Mouse (Mus musculus): ENCODE measurements around the gene Kif1a. TPM values are rescaled to one million over a fixed set of nuclear protein-coding genes. Genes with fewer than 3 reads are reported as not detected.
"Not testable (repeated sequence)": the region's sequence is repeated elsewhere in the genome, so short reads cannot be mapped to it uniquely, and the experiment has no call there.

Gene Kif1a
- total and polyA plus RNA-seq, 2 experiments from 2014 or later, result 7.2 to 15.6 TPM

DNA sequence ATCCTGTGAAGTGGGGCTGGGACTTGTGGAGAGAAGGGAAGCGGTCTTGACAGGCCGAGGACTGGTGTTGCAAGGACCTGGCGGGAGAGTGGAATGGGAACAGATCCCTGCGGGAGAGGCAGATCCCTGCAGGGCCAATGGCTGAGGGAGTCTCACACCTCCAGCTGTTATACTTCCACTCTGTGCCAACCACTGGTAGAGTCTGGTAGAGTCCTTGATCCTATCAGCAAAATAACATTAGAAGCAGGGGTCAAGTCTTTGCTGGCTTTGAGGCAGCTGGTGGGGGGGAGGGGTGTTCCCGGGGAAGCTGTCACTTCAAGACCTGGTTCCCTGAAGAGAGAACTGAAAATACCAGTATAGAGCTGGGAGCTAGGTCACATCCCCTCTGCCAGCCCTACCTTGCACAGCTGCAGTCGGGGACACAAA is 125.6 kb downstream of the Kif1a start:
- 0 out of 2 replicates have a peak, but pooled peaks cover 3% of the 10 kb centered on the region for H3K27me3 ChIP-seq (ENCODE audit: control insufficient read depth, insufficient read depth, low read length)
- peaks cover 27% of the 10 kb centered on the region for H3K4me1 ChIP-seq (ENCODE audit: control insufficient read depth, insufficient read depth)
- H3K4me2 ChIP-seq (ENCODE audit: low read depth, low read length), result no peak overlapping the region
- H3K36me3 ChIP-seq (replicated peaks; ENCODE audit: control insufficient read depth, insufficient read depth, low read length), result no peaks in the 10 kb centered on the region
- 25% methylated on average over 6 of the region's 6 CpGs for WGBS
- no peak overlapping the region for H3K9ac ChIP-seq (replicated peaks; ENCODE audit: low read depth, low read length)
- ATAC-seq (ENCODE audit: insufficient read depth, low read depth), result peak; percentile 32; the same call in 1 of the 2 replicates
- no peaks in the 10 kb centered on the region for H3K9me3 ChIP-seq (replicated peaks; ENCODE audit: control insufficient read depth, low read length)
- no peak overlapping the region for H3K4me3 ChIP-seq (ENCODE audit: low read depth, low read length)
- peak; percentile 49 for DNase-seq (ENCODE audit: low spot score)
- H3K27ac ChIP-seq (ENCODE audit: low read depth), result no peak overlapping the region
- TF ChIP-seq EP300 (IDR thresholded peaks at IDR 0.05; ENCODE audit: low read depth), result no peak
- TF ChIP-seq CTCF (IDR thresholded peaks at IDR 0.05; ENCODE audit: low read depth), result no peak

DNA sequence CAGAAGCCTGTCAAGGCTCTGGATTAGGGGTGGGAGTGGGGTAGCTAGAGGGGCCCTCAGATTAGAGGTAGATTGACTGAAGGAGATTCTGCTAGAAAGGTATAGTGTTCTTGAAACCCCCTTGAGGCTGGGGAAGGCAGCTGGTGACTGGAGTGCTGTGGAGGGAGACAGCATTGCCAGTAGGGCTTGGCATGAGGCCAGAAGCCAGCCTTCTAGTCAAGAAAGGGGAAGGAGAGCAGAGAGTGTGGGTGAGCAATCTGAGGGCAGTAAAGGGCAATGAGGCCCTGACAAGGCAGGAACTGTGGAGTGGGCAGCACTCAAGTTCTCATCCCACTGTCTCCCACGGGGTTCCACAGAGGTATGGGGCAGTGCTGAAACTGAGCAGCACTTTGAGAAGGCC is 128.9 kb downstream of the Kif1a start:
- Histone ChIP-seq H3K4me3 (ENCODE audit: low read depth, low read length) (no peak overlapping the region), H3K9ac (replicated peaks; ENCODE audit: low read depth, low read length) (no peak overlapping the region), H3K4me1 (ENCODE audit: control insufficient read depth, insufficient read depth) (peaks cover 18% of the 10 kb centered on the region), H3K4me2 (ENCODE audit: low read depth, low read length) (no peak overlapping the region), H3K9me3 (replicated peaks; ENCODE audit: control insufficient read depth, low read length) (no peaks in the 10 kb centered on the region), H3K27me3 (ENCODE audit: control insufficient read depth, insufficient read depth, low read length) (no peaks in the 10 kb centered on the region), H3K27ac (ENCODE audit: low read depth) (peak overlapping the region; percentile 8; the same call in 1 of the 2 replicates), H3K36me3 (replicated peaks; ENCODE audit: control insufficient read depth, insufficient read depth, low read length) (no peaks in the 10 kb centered on the region)
- DNase-seq (ENCODE audit: low spot score) (peak; percentile 58), ATAC-seq (ENCODE audit: insufficient read depth, low read depth) (peak; percentile 66)
- TF ChIP-seq EP300 (IDR thresholded peaks at IDR 0.05; ENCODE audit: low read depth) (no peak), CTCF (IDR thresholded peaks at IDR 0.05; ENCODE audit: low read depth) (no peak)
- 0% methylated on average over 1 of the region's 1 CpGs for WGBS

DNA sequence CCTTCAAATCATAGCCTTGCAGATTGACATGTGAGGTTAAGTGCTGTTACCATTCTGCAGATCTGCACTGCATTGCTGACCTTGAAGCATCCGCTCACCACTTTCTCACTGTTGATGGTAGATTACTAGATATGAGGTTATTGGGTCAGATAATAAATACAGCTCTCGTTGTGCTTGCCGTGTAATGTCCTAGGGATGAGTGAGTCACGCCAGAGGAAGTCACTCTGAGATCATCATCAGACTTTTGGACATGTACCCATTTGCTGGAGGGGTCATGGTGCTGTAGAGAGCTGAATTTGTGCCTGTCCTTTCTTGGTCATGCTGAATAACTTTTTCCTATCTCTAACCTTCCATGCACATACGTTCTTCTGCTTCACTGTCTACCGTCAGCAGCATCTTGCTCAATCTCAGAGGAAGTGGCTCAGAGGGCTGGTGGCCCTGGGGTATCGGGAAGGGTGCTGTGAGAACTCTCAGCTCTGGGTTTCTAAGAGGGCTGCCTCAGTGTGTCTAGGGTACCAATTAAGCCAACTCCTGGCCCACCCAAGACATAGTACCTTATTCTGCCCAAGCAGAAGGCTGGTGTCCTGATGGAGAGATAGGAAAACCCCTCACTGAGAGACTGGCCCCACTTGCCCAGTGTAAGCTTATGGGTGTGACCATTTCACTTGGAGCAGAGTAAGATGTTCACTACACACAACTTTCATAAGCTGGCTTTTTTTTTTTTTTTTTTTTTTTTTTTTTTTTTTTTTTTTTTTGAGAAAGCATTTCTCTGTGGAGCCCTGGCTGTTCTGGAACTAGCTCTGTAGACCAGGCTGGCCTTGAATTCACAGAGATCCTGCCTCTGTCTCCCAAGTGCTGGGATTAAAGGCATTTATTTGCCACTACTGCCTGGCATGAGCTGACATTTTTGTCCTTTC is 129.6 kb downstream of the Kif1a start:
- Histone ChIP-seq H3K4me2 (ENCODE audit: low read depth, low read length) (no peak overlapping the region), H3K9me3 (replicated peaks; ENCODE audit: control insufficient read depth, low read length) (no peaks in the 10 kb centered on the region), H3K4me3 (ENCODE audit: low read depth, low read length) (no peak overlapping the region), H3K36me3 (replicated peaks; ENCODE audit: control insufficient read depth, insufficient read depth, low read length) (no peaks in the 10 kb centered on the region), H3K4me1 (ENCODE audit: control insufficient read depth, insufficient read depth) (peaks cover 18% of the 10 kb centered on the region), H3K27me3 (ENCODE audit: control insufficient read depth, insufficient read depth, low read length) (no peaks in the 10 kb centered on the region), H3K27ac (ENCODE audit: low read depth) (peak overlapping the region; percentile 8; the same call in 1 of the 2 replicates), H3K9ac (replicated peaks; ENCODE audit: low read depth, low read length) (no peak overlapping the region)
- TF ChIP-seq EP300 (IDR thresholded peaks at IDR 0.05; ENCODE audit: low read depth) (no peak), CTCF (IDR thresholded peaks at IDR 0.05; ENCODE audit: low read depth) (no peak)
- no peak for DNase-seq (ENCODE audit: low spot score)
- no peak for ATAC-seq (ENCODE audit: insufficient read depth, low read depth)
- 70% methylated on average over 7 of the region's 7 CpGs for WGBS

DNA sequence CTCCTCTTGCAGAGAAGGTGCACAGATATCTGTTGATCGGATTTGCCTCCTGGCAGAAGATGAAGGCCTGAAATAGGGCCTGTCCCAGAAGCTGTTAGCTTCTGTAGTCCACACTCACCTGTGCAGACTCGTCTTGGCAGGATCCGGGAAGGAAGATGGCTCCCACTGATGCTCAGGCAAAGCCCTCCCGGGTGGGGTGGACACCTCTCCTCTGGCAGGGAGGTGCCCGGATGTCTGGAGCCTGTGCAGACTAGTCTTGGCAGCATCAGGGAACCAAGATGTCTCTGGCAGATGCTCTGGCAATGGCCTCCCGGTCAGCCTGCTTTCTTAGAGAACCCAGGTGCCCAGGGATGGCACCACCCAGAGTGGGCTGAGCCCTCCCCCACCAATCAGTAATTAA is 131.0 kb downstream of the Kif1a start:
- 84% methylated on average over 6 of the region's 6 CpGs for WGBS
- not testable (repeated sequence) for H3K36me3 ChIP-seq (replicated peaks; ENCODE audit: control insufficient read depth, insufficient read depth, low read length); H3K9ac ChIP-seq (replicated peaks; ENCODE audit: low read depth, low read length); H3K4me2 ChIP-seq (ENCODE audit: low read depth, low read length); H3K27me3 ChIP-seq (ENCODE audit: control insufficient read depth, insufficient read depth, low read length); H3K27ac ChIP-seq (ENCODE audit: low read depth); ATAC-seq (ENCODE audit: insufficient read depth, low read depth); H3K4me3 ChIP-seq (ENCODE audit: low read depth, low read length); DNase-seq (ENCODE audit: low spot score); H3K9me3 ChIP-seq (replicated peaks; ENCODE audit: control insufficient read depth, low read length)
- peaks cover 11% of the 10 kb centered on the region for H3K4me1 ChIP-seq (ENCODE audit: control insufficient read depth, insufficient read depth)

Other genes starting within 250 kb of the Kif1a start
- not detected in 2 replicates for gene Ankmy1, start 199.0 kb downstream of the Kif1a start, total RNA-seq (2014; rRNA removed; ENCODE audit: low replicate concordance)
- 0.10 TPM in 1 of 2 replicates, not detected in the other for gene Ankmy1, start 199.0 kb downstream of the Kif1a start, polyA plus RNA-seq (2015; fragmentation: Nextera tagmentation; extraction: Ambion mirVana)
- gene Dusp28, start 195.0 kb downstream of the Kif1a start, total RNA-seq (2014; rRNA removed; ENCODE audit: low replicate concordance), result 23.5 and 26.8 TPM in 2 replicates
- 21.4 and 25.2 TPM in 2 replicates for gene Dusp28, start 195.0 kb downstream of the Kif1a start, polyA plus RNA-seq (2015; fragmentation: Nextera tagmentation; extraction: Ambion mirVana)
- 73.2 and 89.0 TPM in 2 replicates for gene Rnpepl1, start 191.2 kb downstream of the Kif1a start, total RNA-seq (2014; rRNA removed; ENCODE audit: low replicate concordance)
- 33.0 and 36.3 TPM in 2 replicates for gene Rnpepl1, start 191.2 kb downstream of the Kif1a start, polyA plus RNA-seq (2015; fragmentation: Nextera tagmentation; extraction: Ambion mirVana)
- gene Capn10, start 167.6 kb downstream of the Kif1a start, total RNA-seq (2014; rRNA removed; ENCODE audit: low replicate concordance), result 41.9 and 46.3 TPM in 2 replicates
- gene Capn10, start 167.6 kb downstream of the Kif1a start, polyA plus RNA-seq (2015; fragmentation: Nextera tagmentation; extraction: Ambion mirVana), result 10.7 and 12.0 TPM in 2 replicates
- gene Gpr35, start 151.1 kb downstream of the Kif1a start, total RNA-seq (2014; rRNA removed; ENCODE audit: low replicate concordance), result 0.23 and 0.85 TPM in 2 replicates
- 0.27 and 0.34 TPM in 2 replicates for gene Gpr35, start 151.1 kb downstream of the Kif1a start, polyA plus RNA-seq (2015; fragmentation: Nextera tagmentation; extraction: Ambion mirVana)
- gene Aqp12, start 95.6 kb downstream of the Kif1a start, total RNA-seq (2014; rRNA removed; ENCODE audit: low replicate concordance), result not detected in 2 replicates
- gene Aqp12, start 95.6 kb downstream of the Kif1a start, polyA plus RNA-seq (2015; fragmentation: Nextera tagmentation; extraction: Ambion mirVana), result not detected in 2 replicates
- 0.15 TPM in 1 of 2 replicates, not detected in the other for gene Agxt, start 33.3 kb upstream of the Kif1a start, total RNA-seq (2014; rRNA removed; ENCODE audit: low replicate concordance)
- 0.12 TPM in 1 of 2 replicates, not detected in the other for gene Agxt, start 33.3 kb upstream of the Kif1a start, polyA plus RNA-seq (2015; fragmentation: Nextera tagmentation; extraction: Ambion mirVana)
- 0.76 TPM in 1 of 2 replicates, not detected in the other for gene 2310007B03Rik, start 59.0 kb upstream of the Kif1a start, total RNA-seq (2014; rRNA removed; ENCODE audit: low replicate concordance)
- 0.07 and 0.29 TPM in 2 replicates for gene 2310007B03Rik, start 59.0 kb upstream of the Kif1a start, polyA plus RNA-seq (2015; fragmentation: Nextera tagmentation; extraction: Ambion mirVana)
- gene Crocc2, start 66.8 kb upstream of the Kif1a start, total RNA-seq (2014; rRNA removed; ENCODE audit: low replicate concordance), result 0.08 TPM in 2 replicates
- 0.34 and 0.48 TPM in 2 replicates for gene Crocc2, start 66.8 kb upstream of the Kif1a start, polyA plus RNA-seq (2015; fragmentation: Nextera tagmentation; extraction: Ambion mirVana)
- gene Sned1, start 133.9 kb upstream of the Kif1a start, total RNA-seq (2014; rRNA removed; ENCODE audit: low replicate concordance), result 7.1 and 43.7 TPM in 2 replicates
- 3.0 and 3.9 TPM in 2 replicates for gene Sned1, start 133.9 kb upstream of the Kif1a start, polyA plus RNA-seq (2015; fragmentation: Nextera tagmentation; extraction: Ambion mirVana)
- 17.4 and 25.9 TPM in 2 replicates for gene Mterf4, start 204.0 kb upstream of the Kif1a start, total RNA-seq (2014; rRNA removed; ENCODE audit: low replicate concordance)
- gene Mterf4, start 204.0 kb upstream of the Kif1a start, polyA plus RNA-seq (2015; fragmentation: Nextera tagmentation; extraction: Ambion mirVana), result 17.8 and 20.9 TPM in 2 replicates
- gene Ppp1r7, start 240.9 kb upstream of the Kif1a start, total RNA-seq (2014; rRNA removed; ENCODE audit: low replicate concordance), result 2.8 and 3.2 TPM in 2 replicates
- gene Ppp1r7, start 240.9 kb upstream of the Kif1a start, polyA plus RNA-seq (2015; fragmentation: Nextera tagmentation; extraction: Ambion mirVana), result 38.3 and 43.0 TPM in 2 replicates
- gene Pask, start 241.5 kb upstream of the Kif1a start, total RNA-seq (2014; rRNA removed; ENCODE audit: low replicate concordance), result 4.3 and 5.7 TPM in 2 replicates
- gene Pask, start 241.5 kb upstream of the Kif1a start, polyA plus RNA-seq (2015; fragmentation: Nextera tagmentation; extraction: Ambion mirVana), result 1.9 and 2.2 TPM in 2 replicates

Data from heart, postnatal 0 days (tissue).